Mouse (Mus musculus) heart, postnatal 25 days (tissue): Measurements from ENCODE around the gene Evpl. TPM values are rescaled to one million over a fixed set of nuclear protein-coding genes. Genes with fewer than 3 reads are reported as not detected.

ENCODE experiments used
- DNase-seq: peaks from one replicate; pipeline ENCODE4 v3.0.0; 2022; ENCODE audit warnings: low spot score
- intact Hi-C: fragments of 180-260 bp; cut with DNase I; formaldehyde crosslinking; loops from one replicate; pipeline ENCODE4 v1.15.1; 2025
- total RNA-seq, 2 experiments: library from RNA; stranded (reverse); gene quantifications; 2 replicates each; pipeline ENCODE4 v1.2.3; 2021

The Evpl gene
- total RNA-seq, 2 experiments from 2014 or later = 0.75 to 0.98 TPM

- intact Hi-C loops = no loop called here
- DNase-seq = no peak
Observed at GRCm38 (mm10) chr11:116255982-116256675, 18.3 kb upstream of the Evpl start.

DNA sequence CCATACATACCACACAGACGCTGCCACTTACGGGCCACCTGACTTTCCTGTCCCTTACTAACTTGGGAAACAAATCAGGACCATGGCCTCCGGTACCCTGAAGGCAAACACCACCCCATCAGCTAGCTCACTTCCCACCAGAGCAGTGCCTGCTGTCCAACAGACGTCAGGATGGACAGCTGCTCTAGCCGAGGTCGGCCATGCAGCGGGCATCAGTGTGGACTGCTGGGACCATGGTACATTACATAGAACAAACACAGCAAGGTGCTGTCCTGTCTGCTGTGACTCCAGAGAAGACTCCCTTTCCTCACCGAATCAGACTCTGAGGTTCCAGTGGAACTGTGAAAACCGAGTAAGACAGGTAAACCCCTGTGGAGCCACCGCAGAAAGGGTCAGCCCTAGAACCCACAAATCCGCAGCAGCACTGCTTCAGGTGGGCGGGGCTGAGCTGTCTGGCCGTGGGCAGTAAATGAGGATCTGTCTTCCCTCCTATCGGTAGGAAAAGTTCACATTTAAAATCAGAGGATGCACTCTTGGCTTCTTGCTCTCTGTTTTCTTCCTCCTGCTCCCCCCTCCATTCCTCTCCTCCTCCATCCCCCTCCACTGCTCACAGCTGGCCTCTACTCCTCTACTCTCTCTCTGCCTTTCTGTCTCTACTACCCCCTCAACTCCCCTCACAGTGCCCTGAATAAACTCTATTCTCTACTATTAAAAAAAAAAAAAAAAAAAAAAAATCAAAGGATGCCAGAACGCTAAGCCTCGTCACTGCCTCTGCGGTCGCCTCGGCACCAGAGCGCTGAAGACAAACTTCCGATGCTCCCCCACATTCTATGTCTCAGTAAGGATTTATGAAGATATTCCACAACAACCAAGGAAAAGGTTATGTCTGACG, 17.5 kb upstream of the Evpl start:
- no peak for DNase-seq
- intact Hi-C loops = no loop called here

GRCm38 (mm10) chr11:116254627-116255026, 16.8 kb upstream of the Evpl start:
- DNase-seq = no peak
- intact Hi-C loops = no loop called here

GRCm38 (mm10) chr11:116253076-116253600, 15.3 kb upstream of the Evpl start:
- intact Hi-C loops = no loop called here
- DNase-seq = no peak

GRCm38 (mm10) chr11:116250898-116251297, 13.0 kb upstream of the Evpl start:
- no peak for DNase-seq
- intact Hi-C loops = no loop called here

- intact Hi-C loops = no loop called here
- no peak for DNase-seq
Observed at GRCm38 (mm10) chr11:116247502-116248222, 9.8 kb upstream of the Evpl start.

DNA sequence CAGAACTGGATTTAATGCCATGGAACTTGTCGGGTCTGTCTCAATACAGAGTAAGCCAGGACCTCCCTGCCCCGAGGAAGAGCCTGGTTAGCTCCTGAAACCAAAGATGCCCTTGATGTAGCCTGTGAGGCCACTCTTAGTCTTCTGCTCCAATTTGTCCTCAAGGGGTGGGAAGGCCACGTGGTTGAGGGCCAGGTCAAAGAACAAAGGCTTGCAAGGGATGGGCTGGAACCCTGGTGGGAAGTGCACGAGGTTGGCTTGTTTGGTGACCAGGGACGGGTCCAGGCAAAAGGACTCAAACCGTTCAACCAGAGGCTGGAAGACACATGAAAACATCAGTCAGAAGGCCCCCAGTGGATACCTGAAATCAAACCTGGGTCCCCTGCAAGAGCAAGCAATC, 7.7 kb upstream of the Evpl start:
- intact Hi-C loops = no loop called here

GRCm38 (mm10) chr11:116244580-116244979, 6.7 kb upstream of the Evpl start:
- intact Hi-C loops = no loop called here
- DNase-seq = no peak

More for the DNA sequence above, 7.7 kb upstream of the Evpl start:
- no peak for DNase-seq

DNA sequence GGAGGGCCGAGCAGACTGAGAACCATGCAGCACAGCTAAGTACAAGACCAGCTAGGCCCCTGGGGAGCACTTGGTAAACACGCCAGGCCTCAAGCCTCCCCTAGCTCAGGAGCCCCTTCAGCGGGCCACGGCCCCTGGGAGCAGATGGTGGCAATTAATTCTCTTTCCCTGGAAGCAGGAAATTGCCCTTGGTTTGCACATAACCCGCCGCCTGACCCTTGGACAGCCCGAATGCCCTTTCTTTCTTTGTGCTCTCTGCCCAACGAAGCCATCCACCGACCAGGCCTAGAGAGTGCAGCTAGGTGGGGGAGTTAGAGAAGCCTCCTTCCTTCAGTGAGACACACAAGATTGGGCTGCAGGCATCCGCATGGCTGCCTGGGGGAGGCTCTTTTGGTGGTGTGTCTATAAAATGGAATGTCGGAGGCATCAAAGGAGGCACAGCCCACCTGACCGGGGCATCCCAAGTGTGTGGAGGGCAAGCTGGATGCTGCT, 3.9 kb upstream of the Evpl start:
- intact Hi-C loops = no loop called here
- no peak for DNase-seq

DNA sequence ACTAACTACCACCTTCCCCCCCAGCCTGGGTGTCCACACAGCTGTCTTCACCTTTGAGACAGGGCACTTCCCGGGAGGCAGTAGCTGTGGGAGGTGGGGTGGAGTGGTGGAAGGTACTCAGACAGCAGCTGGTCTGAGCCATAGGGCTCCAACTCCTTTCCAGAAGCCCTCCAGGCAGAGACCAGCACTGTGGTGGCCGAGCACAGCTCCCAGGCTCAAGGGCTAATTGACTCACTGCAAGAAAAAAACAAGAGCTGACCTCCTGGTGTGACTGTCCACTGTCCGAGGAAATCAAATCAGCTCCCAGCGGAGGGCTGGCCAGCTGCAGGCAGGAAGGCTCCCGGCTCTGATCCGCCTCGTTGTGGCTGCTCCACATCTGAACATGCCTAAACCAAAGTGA, 1.9 kb upstream of the Evpl start:
- intact Hi-C loops = no loop called here
- DNase-seq = no peak

DNA sequence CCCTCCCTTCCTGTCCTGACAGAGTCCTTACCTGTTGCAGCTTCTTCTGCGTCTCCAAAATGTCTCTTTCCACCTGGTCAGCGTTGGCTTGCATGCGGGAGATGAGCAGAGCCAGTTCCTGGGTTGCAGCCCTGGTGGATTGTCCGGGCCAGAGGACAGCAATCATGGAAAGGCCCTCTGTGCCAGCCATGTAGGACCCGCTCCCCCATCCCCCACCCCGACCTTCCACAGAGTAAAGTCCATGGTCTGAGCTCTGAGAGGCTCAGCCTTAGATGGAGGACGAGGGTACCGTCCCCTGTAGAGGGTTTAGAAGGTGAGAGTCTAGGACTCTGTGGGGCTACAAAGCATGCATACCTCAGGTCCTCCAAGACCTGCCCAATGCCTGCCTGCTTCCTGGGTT, 3.0 kb downstream of the Evpl start:
- intact Hi-C loops = no loop called here
- DNase-seq = no peak

- DNase-seq = no peak
- intact Hi-C loops = no loop called here
Observed at GRCm38 (mm10) chr11:116232427-116232826, 5.5 kb downstream of the Evpl start.

DNA sequence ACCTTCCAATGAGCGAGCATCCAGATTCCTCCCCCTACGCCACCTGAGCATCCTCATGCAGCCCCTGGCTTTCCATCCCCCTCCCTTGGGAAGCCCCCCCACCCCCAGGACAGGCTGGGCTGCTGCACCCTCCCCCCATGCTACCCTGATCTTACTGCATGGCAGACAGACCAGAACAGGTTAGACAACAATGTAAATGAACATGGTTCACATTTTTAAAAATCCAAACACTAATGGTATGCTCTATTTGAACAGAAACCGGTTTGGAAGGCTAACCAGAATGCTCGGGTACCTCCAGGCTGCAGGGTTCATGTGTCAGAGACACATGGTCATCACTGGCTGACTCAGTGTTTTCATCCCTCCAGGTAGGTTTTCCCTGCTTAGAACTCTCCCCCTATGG, 9.2 kb downstream of the Evpl start:
- intact Hi-C loops = loop anchor here (5.0 kb wide), 2 partner anchors 219 to 234 kb away; no protein-coding TSS in a partner anchor
- no peak for DNase-seq

GRCm38 (mm10) chr11:116226414-116226813, 11.5 kb downstream of the Evpl start:
- intact Hi-C loops = loop anchor here (2.0 to 5.0 kb wide), 3 partner anchors 68 to 236 kb away; no protein-coding TSS in a partner anchor
- DNase-seq = peak; percentile 36

DNA sequence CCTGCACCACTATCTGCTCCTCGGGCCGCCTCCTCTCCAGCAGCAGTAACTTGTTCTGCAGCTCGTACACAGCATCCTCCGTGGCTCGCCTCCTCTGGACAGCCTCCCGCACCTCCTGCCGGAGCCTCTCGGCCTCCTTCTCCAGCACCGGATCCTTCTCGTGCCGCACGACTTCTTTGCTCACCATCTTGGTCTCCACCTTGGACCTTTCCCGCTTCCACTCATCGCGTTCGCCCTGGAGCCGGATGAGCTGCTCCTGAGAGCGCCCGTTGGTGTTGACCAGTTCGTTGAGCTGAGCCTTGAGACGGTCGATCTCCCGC, 15.2 kb downstream of the Evpl start:
- no peak for DNase-seq
- intact Hi-C loops = loop anchor here (5.0 kb wide), 1 partner anchor 135 kb away; the partner anchor contains the start of gene Wbp2

GRCm38 (mm10) chr11:116221931-116222739, 15.7 kb downstream of the Evpl start:
- no peak for DNase-seq

DNA sequence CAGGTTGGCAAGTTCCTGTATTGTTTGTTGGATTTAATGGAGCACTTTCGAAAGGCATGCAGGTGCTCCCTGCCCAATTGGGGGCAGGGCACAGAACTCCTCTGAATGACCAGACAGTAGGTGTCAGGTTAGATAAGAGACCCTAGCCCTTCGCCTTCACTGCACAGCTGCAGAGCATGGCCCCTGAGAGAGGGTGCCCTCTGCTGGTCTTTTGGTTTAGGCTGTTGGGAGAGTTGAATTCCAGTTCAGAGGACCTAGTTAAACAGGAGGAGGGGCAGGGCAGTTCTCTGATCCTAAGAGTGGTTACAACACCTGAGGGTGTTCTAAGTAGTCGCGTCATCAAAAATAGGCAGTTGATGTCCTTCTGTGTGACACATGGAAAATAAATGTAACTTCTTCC, 18.0 kb downstream of the Evpl start:
- intact Hi-C loops = loop anchor here (2.0 to 5.0 kb wide), 3 partner anchors 53 to 133 kb away; partner anchors contain the start of genes Mrpl38 and Wbp2
- DNase-seq = no peak

More at GRCm38 (mm10) chr11:116221931-116222739, 15.7 kb downstream of the Evpl start:
- intact Hi-C loops = loop anchor here (5.0 kb wide), 1 partner anchor 135 kb away; the partner anchor contains the start of gene Wbp2

DNA sequence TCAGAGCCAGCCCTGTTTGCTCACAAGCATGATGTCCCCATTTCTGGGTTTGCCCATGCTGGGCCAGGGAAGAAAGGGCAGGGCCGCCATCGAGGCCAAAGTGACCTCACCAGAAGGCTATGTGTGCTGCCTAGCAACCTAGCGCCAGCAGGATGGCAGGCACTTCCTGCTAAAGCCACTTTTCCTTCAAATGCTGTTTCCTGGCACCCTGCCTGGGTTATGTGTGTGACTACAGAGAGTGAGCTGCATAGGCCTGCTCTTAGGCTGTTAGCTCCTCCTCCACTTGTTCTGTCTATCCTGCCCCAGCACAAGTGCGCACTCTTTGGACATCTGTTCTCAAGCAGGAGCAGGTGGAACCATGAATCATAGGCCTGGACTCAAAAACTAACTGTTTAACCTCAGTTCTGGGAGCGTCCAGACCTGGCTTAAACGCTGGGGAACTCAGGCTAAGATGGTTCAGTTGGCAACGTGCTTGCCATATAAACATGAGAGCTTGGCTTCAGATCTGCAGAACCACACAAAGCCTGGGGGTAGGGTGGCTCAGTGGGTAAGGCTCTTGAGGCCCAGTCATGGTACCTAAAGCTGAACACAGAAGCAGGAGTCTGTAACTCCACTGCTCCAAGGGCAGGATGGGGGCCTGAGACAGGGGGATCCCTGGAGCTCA, 19.0 kb downstream of the Evpl start:
- DNase-seq = peak; percentile 80
- intact Hi-C loops = loop anchor here (2.0 kb wide), 2 partner anchors 52 to 80 kb away; partner anchors contain the start of gene Mrpl38
